Mouse (Mus musculus): ENCODE results near the gene Clrn3. TPM values are rescaled to one million over a fixed set of nuclear protein-coding genes. Genes with fewer than 3 reads are reported as not detected.
A peak's percentile ranks its signal among the peaks of the same experiment; 100 is the strongest.

Clrn3 gene
- polyA plus RNA-seq, 1 experiment from 2014 or later = 24.6 TPM

GRCm38 (mm10) chr7:135464689-135465259, 63.7 kb downstream of the Clrn3 start:
- 35% methylated on average over 3 of the region's 3 CpGs for WGBS
- no peak overlapping the region for H3K9ac ChIP-seq (ENCODE audit: low read depth, low read length)
- H3K27me3 ChIP-seq (ENCODE audit: insufficient read depth, low read length) = no peaks in the 10 kb centered on the region
- no peak overlapping the region for H3K4me3 ChIP-seq (replicated peaks; ENCODE audit: low read depth, low read length)
- no peak overlapping the region for H3K4me2 ChIP-seq (ENCODE audit: low read length)
- peak; percentile 71 for DNase-seq (ENCODE audit: low spot score)
- no peaks in the 10 kb centered on the region for H3K4me1 ChIP-seq (replicated peaks; ENCODE audit: insufficient read depth, low read length)
- no peaks in the 10 kb centered on the region for H3K36me3 ChIP-seq (ENCODE audit: insufficient read depth, low read length)
- H3K9me3 ChIP-seq (replicated peaks; ENCODE audit: low read length) = no peaks in the 10 kb centered on the region
- ATAC-seq (replicated peaks; ENCODE audit: low FRiP score, low read depth) = no peak
- H3K27ac ChIP-seq = no peak overlapping the region
- peak; percentile 78 for TF ChIP-seq CTCF (IDR thresholded peaks at IDR 0.05; ENCODE audit: low read depth)

MicroRNAs encoded within 50 kb of the gene (microRNA counts, 519-probe panel; counts per million panel counts)
- 330 counts per million, percentile 68 among the panel's probes with 10 or more counts for microRNA mmu-miR-1962

Small RNAs within 50 kb of the gene (microRNA-seq; reads per million reads assigned to microRNA genes)
- gene Mir1962 = not detected

Other genes starting within 250 kb of the Clrn3 start
- not detected in 2 replicates for gene Foxi2, start 118.3 kb downstream of the Clrn3 start, polyA plus RNA-seq (2015; fragmentation: Nextera tagmentation; extraction: Ambion mirVana)
- 1.0 and 1.3 TPM in 2 replicates for gene Ptpre, start 8.8 kb upstream of the Clrn3 start, polyA plus RNA-seq (2015; fragmentation: Nextera tagmentation; extraction: Ambion mirVana)
- gene Mki67, start 187.7 kb upstream of the Clrn3 start, polyA plus RNA-seq (2015; fragmentation: Nextera tagmentation; extraction: Ambion mirVana) = 15.4 and 15.6 TPM in 2 replicates